Mouse (Mus musculus): ENCODE results near the gene Capn2. TPM values are rescaled to one million over a fixed set of nuclear protein-coding genes. Genes with fewer than 3 reads are reported as not detected.

Gene Capn2
- 79.7 and 87.2 TPM in 2 replicates for total RNA-seq (2014; rRNA removed)
- 82.2 and 83.7 TPM in 2 replicates for polyA plus RNA-seq (2015; fragmentation: Nextera tagmentation; extraction: Ambion mirVana)

- peak; percentile 68 for TF ChIP-seq CTCF (IDR thresholded peaks at IDR 0.05; ENCODE audit: low read depth)
- peak within 1 kb of the TSS; percentile 69 for H3K4me3 ChIP-seq (ENCODE audit: low read length)
Observed at GRCm38 (mm10) chr1:182516758-182517676, at the start of gene Capn2. Capn2 (minus strand) TSS chr1:182517608.

GRCm38 (mm10) chr1:182565351-182565835 is 48.0 kb upstream of the Capn2 start:
- no peak for TF ChIP-seq CTCF (IDR thresholded peaks at IDR 0.05; ENCODE audit: low read depth)
- H3K9me3 ChIP-seq (ENCODE audit: low read length): no peaks in the 10 kb centered on the region
- H3K4me1 ChIP-seq (ENCODE audit: insufficient read depth, low read length): no peaks in the 10 kb centered on the region
- no peak for DNase-seq (ENCODE audit: low spot score)
- no peak overlapping the region for H3K4me2 ChIP-seq (ENCODE audit: low read depth, low read length)
- H3K27me3 ChIP-seq (ENCODE audit: insufficient read depth, low read length): no peaks in the 10 kb centered on the region
- ATAC-seq: no peak
- 94% methylated on average over 6 of the region's 6 CpGs for WGBS
- H3K27ac ChIP-seq: no peak overlapping the region
- no peaks in the 10 kb centered on the region for H3K36me3 ChIP-seq (ENCODE audit: insufficient read depth, low read length)
- H3K4me3 ChIP-seq (ENCODE audit: low read length): no peak overlapping the region
- H3K9ac ChIP-seq (replicated peaks; ENCODE audit: low read length): no peak overlapping the region

More at GRCm38 (mm10) chr1:182516758-182517676, at the start of gene Capn2:
- Histone ChIP-seq H3K36me3 (ENCODE audit: insufficient read depth, low read length) (peaks cover under 1% of the 10 kb centered on the region; the same call in 1 of the 2 replicates), H3K27me3 (ENCODE audit: insufficient read depth, low read length) (no peaks in the 10 kb centered on the region; the same call in 1 of the 2 replicates), H3K4me2 (ENCODE audit: low read depth, low read length) (peak within 1 kb of the TSS; percentile 89), H3K27ac (peak within 1 kb of the TSS; percentile 85), H3K9me3 (ENCODE audit: low read length) (no peaks in the 10 kb centered on the region), H3K9ac (replicated peaks; ENCODE audit: low read length) (peak within 1 kb of the TSS; percentile 79), H3K4me1 (ENCODE audit: insufficient read depth, low read length) (peaks cover 12% of the 10 kb centered on the region)
- ATAC-seq (peak; percentile 96), DNase-seq (ENCODE audit: low spot score) (peak; percentile 89)
- 1% methylated on average over 84 of the region's 84 CpGs for WGBS

- Histone ChIP-seq H3K4me2 (ENCODE audit: low read depth, low read length) (no peak within 1 kb of the TSS), H3K9me3 (ENCODE audit: low read length) (no peaks in the 10 kb centered on the region), H3K36me3 (ENCODE audit: insufficient read depth, low read length) (no peaks in the 10 kb centered on the region), H3K27me3 (ENCODE audit: insufficient read depth, low read length) (no peaks in the 10 kb centered on the region), H3K4me3 (ENCODE audit: low read length) (no peak within 1 kb of the TSS), H3K9ac (replicated peaks; ENCODE audit: low read length) (no peak within 1 kb of the TSS), H3K27ac (no peak within 1 kb of the TSS), H3K4me1 (ENCODE audit: insufficient read depth, low read length) (no peaks in the 10 kb centered on the region)
- TF ChIP-seq CTCF (IDR thresholded peaks at IDR 0.05; ENCODE audit: low read depth): peak; percentile 49
- ATAC-seq (no peak), DNase-seq (ENCODE audit: low spot score) (no peak)
- WGBS: 75% methylated on average over 5 of the region's 5 CpGs
Observed at GRCm38 (mm10) chr1:182564408-182565120, 47.2 kb upstream of the Capn2 start, which contains the start of gene Capn8. Capn8 (plus strand) TSS chr1:182565007.

GRCm38 (mm10) chr1:182562576-182563370 is 45.4 kb upstream of the Capn2 start:
- DNase-seq (ENCODE audit: low spot score) (no peak), ATAC-seq (no peak)
- Histone ChIP-seq H3K4me1 (ENCODE audit: insufficient read depth, low read length) (no peaks in the 10 kb centered on the region), H3K27me3 (ENCODE audit: insufficient read depth, low read length) (no peaks in the 10 kb centered on the region), H3K9ac (replicated peaks; ENCODE audit: low read length) (no peak overlapping the region), H3K4me2 (ENCODE audit: low read depth, low read length) (no peak overlapping the region), H3K4me3 (ENCODE audit: low read length) (no peak overlapping the region), H3K27ac (no peak overlapping the region), H3K9me3 (ENCODE audit: low read length) (no peaks in the 10 kb centered on the region), H3K36me3 (ENCODE audit: insufficient read depth, low read length) (no peaks in the 10 kb centered on the region)
- WGBS: 41% methylated on average over 16 of the region's 16 CpGs
- no peak for TF ChIP-seq CTCF (IDR thresholded peaks at IDR 0.05; ENCODE audit: low read depth)

- DNase-seq (ENCODE audit: low spot score) (no peak), ATAC-seq (no peak)
- no peak for TF ChIP-seq CTCF (IDR thresholded peaks at IDR 0.05; ENCODE audit: low read depth)
- Histone ChIP-seq H3K4me3 (ENCODE audit: low read length) (no peak overlapping the region), H3K9me3 (ENCODE audit: low read length) (no peaks in the 10 kb centered on the region), H3K4me1 (ENCODE audit: insufficient read depth, low read length) (no peaks in the 10 kb centered on the region), H3K4me2 (ENCODE audit: low read depth, low read length) (no peak overlapping the region), H3K27ac (no peak overlapping the region), H3K27me3 (ENCODE audit: insufficient read depth, low read length) (no peaks in the 10 kb centered on the region), H3K36me3 (ENCODE audit: insufficient read depth, low read length) (no peaks in the 10 kb centered on the region), H3K9ac (replicated peaks; ENCODE audit: low read length) (no peak overlapping the region)
- WGBS: 67% methylated on average over 11 of the region's 11 CpGs
Observed at GRCm38 (mm10) chr1:182561945-182562514, 44.6 kb upstream of the Capn2 start.

Data from hindbrain, postnatal 0 days (tissue).